Mouse (Mus musculus): Measurements from ENCODE around the gene Top3a. TPM values are rescaled to one million over a fixed set of nuclear protein-coding genes. Genes with fewer than 3 reads are reported as not detected.
A peak's percentile ranks its signal among the peaks of the same experiment; 100 is the strongest.

Top3a gene
- polyA plus RNA-seq, 1 experiment = 2.6 TPM

GRCm38 (mm10) chr11:60737450-60737849, 39.7 kb downstream of the Top3a start:
- peaks cover 2% of the 10 kb centered on the region; the same call in 1 of the 2 replicates for H3K4me1 ChIP-seq (ENCODE audit: control insufficient read depth, insufficient read depth, insufficient read length, low read length)
- no peak overlapping the region for H3K27ac ChIP-seq (replicated peaks; ENCODE audit: low read depth, low read length)
- H3K4me3 ChIP-seq (ENCODE audit: insufficient read depth, low read depth, low read length) = no peak overlapping the region

- Histone ChIP-seq H3K4me3 (ENCODE audit: insufficient read depth, low read depth, low read length) (no peak overlapping the region), H3K27ac (replicated peaks; ENCODE audit: low read depth, low read length) (no peak overlapping the region), H3K4me1 (ENCODE audit: control insufficient read depth, insufficient read depth, insufficient read length, low read length) (peaks cover 2% of the 10 kb centered on the region; the same call in 1 of the 2 replicates)
Observed at GRCm38 (mm10) chr11:60736491-60736890, 40.7 kb downstream of the Top3a start.

DNA sequence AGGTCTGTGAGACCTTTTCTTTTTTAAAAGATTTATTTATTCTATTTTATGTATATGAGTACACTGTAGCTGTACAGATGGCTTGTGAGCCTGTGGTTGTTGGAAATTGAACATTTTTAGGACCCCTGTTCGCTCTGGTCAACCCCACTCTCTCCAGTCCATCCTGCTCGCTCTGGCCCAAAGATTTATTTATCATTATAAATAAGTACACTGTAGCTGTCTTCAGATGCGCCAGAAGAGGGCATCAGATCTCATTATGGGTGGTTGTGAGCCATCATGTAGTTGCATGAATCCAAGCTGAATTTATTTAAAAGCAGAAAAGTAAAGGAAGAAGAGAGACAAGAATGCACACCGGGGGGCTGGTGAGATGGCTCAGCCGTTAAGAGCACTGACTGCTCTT, 42.0 kb downstream of the Top3a start:
- Histone ChIP-seq H3K4me1 (ENCODE audit: control insufficient read depth, insufficient read depth, insufficient read length, low read length) (peaks cover 2% of the 10 kb centered on the region), H3K4me3 (ENCODE audit: insufficient read depth, low read depth, low read length) (no peak overlapping the region), H3K27ac (replicated peaks; ENCODE audit: low read depth, low read length) (no peak overlapping the region)

GRCm38 (mm10) chr11:60734206-60734605, 43.0 kb downstream of the Top3a start:
- Histone ChIP-seq H3K4me1 (ENCODE audit: control insufficient read depth, insufficient read depth, insufficient read length, low read length) (peaks cover 2% of the 10 kb centered on the region), H3K4me3 (ENCODE audit: insufficient read depth, low read depth, low read length) (no peak overlapping the region), H3K27ac (replicated peaks; ENCODE audit: low read depth, low read length) (no peak overlapping the region)

DNA sequence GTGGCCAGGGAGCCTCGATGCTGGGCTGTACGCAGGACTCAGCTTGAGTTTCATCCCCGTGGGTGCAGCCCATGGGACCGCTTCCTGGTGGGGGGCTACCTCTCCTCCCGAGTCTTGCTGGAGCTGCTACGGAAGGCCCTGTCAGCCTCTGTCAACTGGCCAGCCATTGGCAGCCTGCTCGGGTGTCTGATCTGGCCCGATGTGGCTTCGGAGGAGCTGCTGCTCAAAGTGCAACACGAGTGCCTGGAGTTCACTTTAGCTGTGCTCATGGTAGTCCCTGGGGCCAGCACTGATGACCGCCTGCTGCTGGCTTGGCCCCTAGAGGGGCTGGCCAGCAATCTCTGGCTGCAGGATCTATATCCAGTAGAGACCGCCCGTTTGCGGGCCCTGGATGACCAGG, 45.9 kb downstream of the Top3a start:
- Histone ChIP-seq H3K27ac (replicated peaks; ENCODE audit: low read depth, low read length) (no peak overlapping the region), H3K4me3 (ENCODE audit: insufficient read depth, low read depth, low read length) (no peak overlapping the region), H3K4me1 (ENCODE audit: control insufficient read depth, insufficient read depth, insufficient read length, low read length) (peaks cover 1% of the 10 kb centered on the region)

GRCm38 (mm10) chr11:60730169-60730568, 47.0 kb downstream of the Top3a start:
- Histone ChIP-seq H3K4me1 (ENCODE audit: control insufficient read depth, insufficient read depth, insufficient read length, low read length) (peaks cover 6% of the 10 kb centered on the region), H3K4me3 (ENCODE audit: insufficient read depth, low read depth, low read length) (no peak overlapping the region; the same call in 1 of the 2 replicates), H3K27ac (replicated peaks; ENCODE audit: low read depth, low read length) (no peak overlapping the region)

DNA sequence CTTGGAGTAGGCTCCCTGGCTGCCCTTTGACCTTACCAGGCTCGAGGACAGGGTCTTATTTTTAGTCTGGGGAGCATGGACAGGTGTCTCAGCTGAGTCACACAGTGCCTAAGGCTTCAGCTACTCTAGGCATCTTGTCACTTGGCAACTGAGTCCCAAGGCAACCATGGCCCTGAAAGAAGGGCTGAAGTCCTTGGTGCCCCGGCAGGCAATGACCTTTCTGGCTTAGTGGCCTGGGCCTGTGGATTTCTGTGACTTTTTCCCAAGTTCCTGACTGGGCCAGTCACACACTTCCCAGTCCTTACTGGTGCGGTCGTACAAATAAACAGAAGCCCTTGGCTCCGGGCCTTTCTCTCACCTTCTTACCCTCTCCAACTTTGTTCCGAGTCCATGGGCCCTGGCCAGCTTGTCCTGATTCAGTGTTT, 47.9 kb downstream of the Top3a start:
- H3K27ac ChIP-seq (replicated peaks; ENCODE audit: low read depth, low read length) = peak overlapping the region; percentile 77
- peaks cover 6% of the 10 kb centered on the region for H3K4me1 ChIP-seq (ENCODE audit: control insufficient read depth, insufficient read depth, insufficient read length, low read length)
- peak overlapping the region; percentile 90 for H3K4me3 ChIP-seq (ENCODE audit: insufficient read depth, low read depth, low read length)

- Histone ChIP-seq H3K4me1 (ENCODE audit: control insufficient read depth, insufficient read depth, insufficient read length, low read length) (peaks cover 6% of the 10 kb centered on the region), H3K27ac (replicated peaks; ENCODE audit: low read depth, low read length) (peak within 1 kb of the TSS; percentile 91), H3K4me3 (ENCODE audit: insufficient read depth, low read depth, low read length) (peak within 1 kb of the TSS; percentile 95)
Observed at GRCm38 (mm10) chr11:60728260-60728761, 48.9 kb downstream of the Top3a start, which contains the start of gene Mief2. TSS of gene Mief2 (plus strand) at chr11:60728398.

DNA sequence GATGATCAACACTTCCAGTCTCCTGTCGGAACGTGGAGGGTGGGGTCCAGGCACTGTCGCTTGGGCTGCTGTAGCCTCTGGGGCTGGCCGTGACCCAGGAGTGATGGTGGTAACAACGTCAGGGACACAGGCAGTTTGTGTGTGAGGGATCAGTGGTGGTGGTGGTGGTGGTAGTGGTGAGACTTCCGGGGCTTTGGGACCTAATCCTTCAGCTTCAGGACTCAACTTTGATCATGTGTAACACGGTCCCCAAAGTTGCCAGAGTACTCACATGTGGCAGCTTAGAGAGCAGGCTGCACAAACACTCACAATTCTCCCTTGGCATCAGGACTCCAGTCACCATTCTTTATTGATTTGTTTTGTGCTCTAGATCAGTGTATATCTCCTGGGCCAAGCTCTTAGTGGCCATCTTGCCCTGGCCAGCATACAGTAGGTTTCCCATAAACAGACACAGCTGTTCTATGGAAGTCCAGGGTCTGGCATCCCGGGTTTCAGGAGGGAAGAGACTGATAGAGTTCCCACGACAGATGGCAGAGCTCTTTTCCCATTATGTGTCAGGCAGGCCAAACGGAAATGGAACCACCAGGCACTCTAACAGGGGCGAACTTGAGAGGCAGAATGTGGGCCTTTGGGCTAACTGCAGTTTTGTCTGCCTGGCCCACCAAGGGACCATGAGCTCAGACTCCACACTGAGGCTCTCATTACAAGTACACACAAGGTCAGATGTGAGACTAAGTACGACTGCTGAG, 49.6 kb downstream of the Top3a start:
- Histone ChIP-seq H3K4me1 (ENCODE audit: control insufficient read depth, insufficient read depth, insufficient read length, low read length) (peaks cover 6% of the 10 kb centered on the region), H3K27ac (replicated peaks; ENCODE audit: low read depth, low read length) (peak overlapping the region; percentile 91), H3K4me3 (ENCODE audit: insufficient read depth, low read depth, low read length) (peak overlapping the region; percentile 95)

DNA sequence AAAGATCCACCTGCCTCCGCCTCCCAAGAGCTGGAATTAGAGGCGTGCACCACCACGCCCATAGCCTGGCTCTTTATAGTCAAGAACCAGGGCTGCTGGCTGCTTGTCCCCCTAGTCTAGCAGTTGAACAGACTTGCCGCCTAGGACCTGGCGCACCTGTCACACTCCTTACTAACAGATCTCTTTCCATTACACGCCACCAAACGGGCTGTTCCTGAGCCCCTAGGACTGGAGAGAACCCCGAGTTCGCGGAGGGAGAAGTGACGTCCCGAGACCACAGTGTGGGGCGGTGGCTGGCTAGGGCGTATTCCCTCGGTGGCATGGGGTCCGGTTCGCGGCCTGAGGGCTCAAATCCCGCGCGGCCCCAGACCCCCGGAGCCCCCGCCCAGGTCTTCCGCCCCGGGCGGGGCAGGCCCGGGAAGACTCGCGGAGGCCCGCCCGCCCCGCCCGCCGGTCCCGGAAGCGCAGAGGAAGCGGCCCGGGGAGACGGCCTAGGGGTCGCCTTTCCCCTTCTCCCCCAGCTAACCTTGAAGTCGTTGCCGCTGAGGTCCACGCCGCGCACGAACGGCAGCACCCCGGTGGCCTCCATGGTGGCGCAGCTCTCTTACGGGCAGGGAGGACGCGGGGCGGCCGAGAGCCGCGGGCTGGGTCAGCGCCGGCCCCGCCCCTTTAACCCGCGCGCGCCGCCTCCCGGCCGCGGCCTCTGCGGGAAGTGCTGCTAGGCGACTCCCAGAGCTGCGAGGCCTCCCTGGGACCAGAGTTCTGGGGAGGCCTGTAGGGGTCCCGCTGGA, 50.4 kb downstream of the Top3a start, which contains the start of gene Flii:
Gene Flii (minus strand): TSS at position 663 of the 791 bp plus-strand sequence.
- Histone ChIP-seq H3K27ac (replicated peaks; ENCODE audit: low read depth, low read length) (peak within 1 kb of the TSS; percentile 96), H3K4me3 (ENCODE audit: insufficient read depth, low read depth, low read length) (peak within 1 kb of the TSS; percentile 95), H3K4me1 (ENCODE audit: control insufficient read depth, insufficient read depth, insufficient read length, low read length) (peaks cover 6% of the 10 kb centered on the region)

DNA sequence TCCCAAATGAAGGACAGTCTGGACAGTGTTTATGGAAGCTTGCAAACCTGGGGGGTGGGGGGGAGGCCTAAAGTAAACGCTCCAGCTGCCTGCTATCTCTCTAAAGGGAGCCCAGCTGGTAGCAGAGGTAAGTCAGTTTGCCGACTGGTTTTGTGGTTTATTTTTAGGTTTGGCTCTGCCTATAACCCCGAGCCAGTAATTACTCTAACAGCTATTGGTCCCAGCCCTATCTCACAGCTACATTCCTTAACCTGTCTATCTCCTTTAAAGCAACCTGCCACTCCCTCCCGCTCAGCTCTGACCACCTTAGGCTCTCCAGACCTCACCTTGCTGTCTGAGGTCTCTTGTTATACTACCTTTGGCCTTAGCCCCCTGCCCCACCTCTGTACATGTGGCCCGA, 57.9 kb downstream of the Top3a start:
- no peaks in the 10 kb centered on the region for H3K4me1 ChIP-seq (ENCODE audit: control insufficient read depth, insufficient read depth, insufficient read length, low read length)
- no peak overlapping the region for H3K27ac ChIP-seq (replicated peaks; ENCODE audit: low read depth, low read length)
- no peak overlapping the region for H3K4me3 ChIP-seq (ENCODE audit: insufficient read depth, low read depth, low read length)

DNA sequence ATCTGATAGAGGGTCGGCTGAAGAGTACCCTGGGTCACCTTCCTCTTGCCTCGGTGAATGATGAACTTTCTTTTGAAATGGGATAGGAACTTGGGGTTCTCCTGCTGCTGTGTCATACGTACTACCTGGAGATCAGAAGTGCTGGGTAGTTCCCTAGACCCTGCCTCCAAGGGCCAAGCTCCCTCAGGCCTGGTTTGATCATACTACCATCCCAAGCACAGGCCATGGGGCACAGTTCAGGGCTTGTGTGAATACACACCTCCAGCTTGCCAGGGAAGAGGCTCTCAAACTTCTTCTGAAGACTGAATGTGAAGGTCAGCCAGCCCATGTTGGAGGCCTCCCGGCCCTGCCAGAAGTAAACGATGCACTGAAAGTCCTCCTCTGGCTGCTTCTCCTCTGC, 61.3 kb downstream of the Top3a start:
- Histone ChIP-seq H3K4me3 (ENCODE audit: insufficient read depth, low read depth, low read length) (no peak overlapping the region), H3K4me1 (ENCODE audit: control insufficient read depth, insufficient read depth, insufficient read length, low read length) (no peaks in the 10 kb centered on the region), H3K27ac (replicated peaks; ENCODE audit: low read depth, low read length) (no peak overlapping the region)

GRCm38 (mm10) chr11:60712639-60713255, 64.4 kb downstream of the Top3a start:
- no peak overlapping the region for H3K27ac ChIP-seq (replicated peaks; ENCODE audit: low read depth, low read length)
- no peak overlapping the region for H3K4me3 ChIP-seq (ENCODE audit: insufficient read depth, low read depth, low read length)
- H3K4me1 ChIP-seq (ENCODE audit: control insufficient read depth, insufficient read depth, insufficient read length, low read length) = peaks cover 2% of the 10 kb centered on the region; the same call in 1 of the 2 replicates

DNA sequence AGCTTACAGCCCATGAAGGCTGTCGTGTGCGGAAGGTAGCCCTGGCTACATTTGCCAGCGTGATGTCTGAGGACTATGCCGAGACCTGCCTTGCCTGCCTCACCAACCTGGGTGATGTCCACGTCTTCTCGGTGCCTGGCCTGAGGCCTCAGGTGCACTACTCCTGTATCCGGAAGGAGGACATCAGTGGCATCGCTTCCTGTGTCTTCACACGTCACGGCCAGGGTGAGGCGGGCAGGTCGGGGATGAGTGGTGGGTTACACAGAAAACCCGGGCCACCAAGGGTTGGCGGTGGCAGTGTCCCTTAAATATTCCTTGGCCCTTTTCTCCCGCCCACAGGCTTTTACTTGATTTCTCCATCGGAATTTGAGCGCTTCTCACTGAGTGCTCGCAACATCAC, 65.1 kb downstream of the Top3a start:
- Histone ChIP-seq H3K4me1 (ENCODE audit: control insufficient read depth, insufficient read depth, insufficient read length, low read length) (peaks cover 7% of the 10 kb centered on the region; the same call in 1 of the 2 replicates), H3K27ac (replicated peaks; ENCODE audit: low read depth, low read length) (no peak overlapping the region), H3K4me3 (ENCODE audit: insufficient read depth, low read depth, low read length) (no peak overlapping the region)

DNA sequence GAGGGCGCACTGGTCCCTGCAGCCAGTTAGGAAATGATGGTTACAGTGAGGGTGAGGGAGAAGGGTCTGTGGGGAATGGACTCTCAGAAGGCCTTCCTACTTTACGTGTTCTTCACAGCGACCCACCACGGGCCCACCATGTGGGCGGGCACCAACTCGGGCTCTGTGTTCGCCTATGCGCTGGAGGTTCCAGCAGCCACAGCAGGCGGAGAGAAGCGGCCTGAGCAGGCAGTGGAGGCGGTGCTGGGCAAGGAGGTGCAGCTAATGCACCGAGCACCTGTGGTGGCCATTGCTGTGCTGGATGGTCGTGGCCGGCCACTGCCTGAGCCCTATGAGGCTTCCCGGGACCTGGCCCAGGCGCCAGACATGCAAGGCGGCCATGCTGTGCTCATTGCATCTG, 65.9 kb downstream of the Top3a start:
- Histone ChIP-seq H3K27ac (replicated peaks; ENCODE audit: low read depth, low read length) (no peak overlapping the region), H3K4me3 (ENCODE audit: insufficient read depth, low read depth, low read length) (no peak overlapping the region), H3K4me1 (ENCODE audit: control insufficient read depth, insufficient read depth, insufficient read length, low read length) (peaks cover 7% of the 10 kb centered on the region; the same call in 1 of the 2 replicates)

Measured in brown adipose tissue, adult 24 weeks (tissue).